Mouse (Mus musculus): ENCODE data around the gene Tomm70a.

The Tomm70a gene

GRCm38 (mm10) chr16:57120913-57121815 lies at the start of gene Tomm70a:
TSS of gene Tomm70a (plus strand) at chr16:57121703.
- peak; percentile 95 for DNase-seq (ENCODE audit: low spot score in 2 of 2)

- no peak for DNase-seq (ENCODE audit: low spot score in 2 of 2)
Observed at GRCm38 (mm10) chr16:57075986-57076385, 45.5 kb upstream of the Tomm70a start.

- DNase-seq (ENCODE audit: low spot score in 2 of 2) = no peak
Observed at GRCm38 (mm10) chr16:57079577-57079976, 41.9 kb upstream of the Tomm70a start.

DNA sequence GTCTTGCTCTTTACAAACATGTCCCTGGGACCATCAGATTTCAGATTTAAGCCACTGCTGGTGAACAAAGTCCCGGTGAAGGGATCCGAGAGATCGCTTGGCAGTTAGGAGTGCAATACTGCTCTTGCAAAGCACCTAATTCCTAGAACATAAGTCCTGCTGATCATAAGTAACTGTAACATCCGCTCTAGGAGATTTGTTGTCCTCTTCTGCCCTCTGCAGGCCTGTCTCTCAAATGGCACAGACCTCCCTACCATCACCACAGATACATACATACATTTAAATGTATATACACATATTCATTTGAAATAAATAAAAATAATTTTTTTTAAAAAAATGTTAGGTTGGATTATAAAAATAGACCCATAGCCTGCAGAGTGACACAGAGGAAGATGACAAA lies 29.0 kb upstream of the Tomm70a start:
- DNase-seq (ENCODE audit: low spot score in 2 of 2) = peak; percentile 47 to 74

GRCm38 (mm10) chr16:57092911-57093605 lies 28.4 kb upstream of the Tomm70a start:
- no peak for DNase-seq (ENCODE audit: low spot score in 2 of 2)

DNA sequence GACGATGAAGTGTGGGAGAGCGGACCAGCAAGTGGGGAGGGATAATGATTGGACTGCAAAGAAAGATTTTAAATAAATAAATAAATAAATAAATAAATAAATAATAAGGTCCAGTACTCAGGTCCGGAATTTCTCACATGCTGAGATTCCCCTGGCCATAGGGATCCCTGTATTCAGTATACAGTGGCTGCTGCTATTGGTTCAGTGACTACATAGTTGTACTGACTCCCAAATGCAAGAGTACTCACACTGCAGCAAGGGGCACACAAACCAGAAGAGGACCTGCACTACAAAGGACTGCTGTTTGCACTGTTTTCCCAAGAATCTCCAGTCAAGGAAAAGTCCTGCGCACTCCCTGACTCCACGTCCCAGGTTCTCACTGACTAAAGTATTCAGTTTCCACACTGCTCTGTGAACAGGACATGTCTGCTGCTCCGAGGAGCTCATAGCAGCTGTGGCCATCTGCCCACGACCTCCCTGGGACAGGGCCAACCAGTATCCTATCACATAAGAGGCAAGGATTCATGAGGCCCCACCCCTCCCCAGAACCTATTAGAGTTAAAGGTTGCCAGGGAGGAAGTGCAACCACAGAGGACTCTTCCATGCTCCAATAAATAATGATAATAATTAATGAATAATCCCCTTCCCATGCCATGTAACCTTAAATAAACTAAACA lies 22.9 kb upstream of the Tomm70a start:
- DNase-seq (ENCODE audit: low spot score in 2 of 2) = no peak

GRCm38 (mm10) chr16:57099572-57100237 lies 21.8 kb upstream of the Tomm70a start:
- no peak for DNase-seq (ENCODE audit: low spot score in 2 of 2)

GRCm38 (mm10) chr16:57101174-57101573 lies 20.3 kb upstream of the Tomm70a start:
- no peak for DNase-seq (ENCODE audit: low spot score in 2 of 2)

- DNase-seq (ENCODE audit: low spot score in 2 of 2) = no peak
Observed at GRCm38 (mm10) chr16:57106185-57106960, 15.1 kb upstream of the Tomm70a start.

GRCm38 (mm10) chr16:57116066-57116465 lies 5.4 kb upstream of the Tomm70a start:
- no peak for DNase-seq (ENCODE audit: low spot score in 2 of 2)

GRCm38 (mm10) chr16:57117562-57117961 lies 3.9 kb upstream of the Tomm70a start:
- no peak for DNase-seq (ENCODE audit: low spot score in 2 of 2)

- DNase-seq (ENCODE audit: low spot score in 2 of 2) = no peak
Observed at GRCm38 (mm10) chr16:57121816-57122415, 413 bp downstream of the Tomm70a start.

DNA sequence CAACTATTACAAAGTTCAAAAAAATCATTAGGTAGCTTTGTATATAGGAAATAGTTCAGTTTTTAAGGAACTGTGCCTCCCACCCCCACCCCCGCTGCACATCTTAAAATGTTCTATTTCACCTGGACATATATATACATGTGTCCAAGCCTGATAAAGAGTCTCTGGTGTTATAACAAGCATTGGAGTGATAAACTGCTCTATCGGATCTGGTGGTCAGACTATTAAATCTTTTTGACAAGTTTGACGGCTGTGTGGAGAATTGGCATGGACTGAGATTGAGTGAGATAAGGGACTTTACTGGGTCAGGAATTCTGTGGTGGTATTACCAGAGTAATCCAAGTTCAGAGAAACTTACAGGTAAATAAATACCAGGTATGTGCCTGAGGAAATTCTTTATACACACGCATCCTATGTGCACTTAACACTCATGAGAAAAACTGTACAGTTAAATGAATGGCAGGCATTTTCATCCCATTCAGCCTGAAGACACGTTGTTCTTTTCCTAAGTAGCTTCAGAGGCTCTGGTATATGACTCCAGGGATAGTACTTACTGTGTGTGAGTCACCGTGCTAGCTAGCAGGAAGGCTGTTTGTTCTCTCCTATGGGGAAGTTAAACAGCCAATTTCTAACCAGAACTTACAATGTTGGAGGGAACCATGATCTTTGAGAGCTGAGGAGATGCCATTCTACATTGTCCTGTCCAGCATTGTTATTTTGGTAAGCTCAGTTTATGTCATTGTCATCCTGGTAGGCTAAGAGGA lies 1.4 kb downstream of the Tomm70a start:
- no peak for DNase-seq (ENCODE audit: low spot score in 2 of 2)

DNA sequence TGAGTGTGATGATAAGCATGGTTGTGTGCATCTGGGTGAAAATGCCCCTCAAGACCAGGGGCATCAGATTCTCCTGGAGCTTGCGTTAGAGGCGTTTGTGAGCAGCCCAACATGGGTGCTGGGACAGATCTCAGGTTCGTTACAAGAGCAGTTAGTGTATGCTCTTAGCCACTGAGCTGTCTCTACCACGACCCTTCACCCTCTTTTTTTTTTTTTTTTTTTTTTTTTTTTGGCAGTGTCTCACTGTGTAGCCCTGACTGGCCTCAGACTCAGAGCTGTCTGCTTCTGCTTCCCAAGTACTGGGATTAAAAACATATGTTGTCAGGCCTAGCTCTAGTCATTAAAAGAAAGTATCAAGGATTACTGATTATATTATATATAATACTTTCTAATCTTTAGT lies 4.8 kb downstream of the Tomm70a start:
- no peak for DNase-seq (ENCODE audit: low spot score in 2 of 2)

- no peak for DNase-seq (ENCODE audit: low spot score in 2 of 2)
Observed at GRCm38 (mm10) chr16:57127825-57128224, 6.3 kb downstream of the Tomm70a start.

GRCm38 (mm10) chr16:57130752-57131400 lies 9.4 kb downstream of the Tomm70a start:
- DNase-seq (ENCODE audit: low spot score in 2 of 2) = no peak

DNA sequence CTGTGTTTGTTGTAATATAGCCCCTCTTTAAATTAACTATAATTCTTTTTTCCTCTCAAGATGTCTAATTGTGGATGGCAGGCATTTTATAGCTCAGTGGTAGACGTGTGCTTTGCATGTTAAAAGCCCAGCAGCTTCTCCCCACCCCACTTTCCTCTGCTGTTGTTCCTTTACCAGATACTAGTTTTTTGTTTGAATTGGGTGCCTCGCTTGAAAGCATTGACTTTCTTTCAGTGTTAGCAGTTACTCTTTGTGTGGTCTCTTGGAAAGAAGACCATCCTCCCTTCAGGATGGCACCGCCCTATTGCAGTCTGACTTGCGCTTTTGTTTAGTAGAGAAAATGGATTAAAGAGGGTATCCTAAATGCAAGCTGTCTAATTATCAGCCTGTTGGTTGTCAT lies 10.0 kb downstream of the Tomm70a start:
- no peak for DNase-seq (ENCODE audit: low spot score in 2 of 2)

DNA sequence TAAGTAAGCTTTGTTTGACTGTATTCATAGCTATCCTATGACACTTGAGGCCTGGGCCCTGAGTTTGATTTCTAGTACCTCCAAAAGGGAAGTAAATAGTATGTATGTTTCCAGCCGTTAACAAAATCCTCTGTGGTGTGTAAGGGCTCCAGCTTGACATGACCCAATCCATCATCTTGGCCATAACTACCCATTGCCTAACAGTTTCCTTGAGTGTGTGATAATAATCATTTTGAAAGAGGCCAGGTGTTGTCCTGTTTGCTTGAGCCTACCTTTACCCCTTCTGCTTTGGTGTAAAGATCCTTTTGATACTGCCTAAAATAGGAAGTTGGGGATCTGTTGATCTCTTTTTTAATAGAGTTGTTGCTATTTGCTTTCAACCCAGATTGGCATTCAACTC lies 10.8 kb downstream of the Tomm70a start:
- DNase-seq (ENCODE audit: low spot score in 2 of 2) = no peak

DNA sequence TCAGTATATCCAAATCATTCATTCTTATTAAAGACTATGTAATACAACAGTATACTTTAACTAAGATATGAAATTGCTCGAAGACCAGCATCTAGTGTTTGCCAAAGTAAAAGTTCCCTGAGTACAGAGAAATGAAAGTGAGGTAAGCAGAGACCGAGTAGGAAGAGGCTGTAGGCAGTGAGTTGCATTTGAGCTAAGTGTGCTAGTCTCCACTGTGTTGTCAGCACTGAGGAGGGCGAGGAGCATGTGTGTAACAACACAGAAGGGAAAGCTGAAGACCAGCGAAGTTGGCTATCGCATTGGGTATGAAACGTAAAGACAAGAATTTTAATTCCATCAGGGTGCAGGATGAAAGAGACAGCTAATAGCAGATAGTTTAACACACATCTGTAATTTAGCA lies 12.1 kb downstream of the Tomm70a start:
- DNase-seq (ENCODE audit: low spot score in 2 of 2) = no peak
